Mouse (Mus musculus) left cerebral cortex, adult 11 months (tissue): ENCODE measurements around the gene Tpx2.

ENCODE experiments used
- DNase-seq: peaks from one replicate; pipeline ENCODE4 v3.0.0; 2022; ENCODE audit warnings: low spot score

Tpx2 gene

DNA sequence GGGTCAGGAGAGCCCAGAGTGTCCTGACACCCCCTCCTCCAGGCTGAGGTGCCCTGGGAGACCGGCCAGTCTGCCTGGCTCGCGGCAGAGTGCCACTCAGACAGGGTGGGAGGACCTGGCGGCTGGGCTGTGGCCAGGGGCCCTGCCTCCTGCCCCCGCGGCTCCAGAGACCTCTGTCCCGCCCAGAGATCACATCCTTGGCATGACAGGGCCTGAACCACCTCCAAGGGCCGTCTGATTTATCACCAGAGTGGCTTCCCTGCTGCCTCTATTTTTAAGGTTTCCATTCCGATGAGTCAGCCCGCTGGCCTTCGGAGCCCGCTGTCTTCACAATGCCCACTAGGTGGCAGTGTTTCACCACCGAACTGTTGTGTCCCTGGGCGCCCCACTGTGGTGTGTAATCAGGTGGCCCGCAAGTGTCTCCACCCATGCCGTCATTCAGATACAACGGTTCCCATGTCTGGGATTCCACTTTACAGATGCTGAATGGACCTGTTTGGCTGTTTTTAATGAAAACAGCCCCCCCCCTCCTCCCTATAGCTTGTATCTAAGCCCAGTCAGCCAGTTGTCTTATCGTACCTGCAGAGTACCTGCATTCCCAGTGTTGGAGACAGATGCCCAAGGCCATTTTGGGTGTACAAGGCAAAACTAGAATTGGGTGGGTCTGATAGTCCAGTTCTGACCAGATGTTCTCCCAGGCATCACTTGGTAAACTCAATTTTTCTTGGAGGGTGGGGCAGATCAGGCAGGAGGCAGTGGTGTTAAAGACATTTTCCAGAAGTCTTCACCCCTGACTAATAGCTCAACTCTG, 66.8 kb downstream of the Tpx2 start:
- DNase-seq, result peak; percentile 78

DNA sequence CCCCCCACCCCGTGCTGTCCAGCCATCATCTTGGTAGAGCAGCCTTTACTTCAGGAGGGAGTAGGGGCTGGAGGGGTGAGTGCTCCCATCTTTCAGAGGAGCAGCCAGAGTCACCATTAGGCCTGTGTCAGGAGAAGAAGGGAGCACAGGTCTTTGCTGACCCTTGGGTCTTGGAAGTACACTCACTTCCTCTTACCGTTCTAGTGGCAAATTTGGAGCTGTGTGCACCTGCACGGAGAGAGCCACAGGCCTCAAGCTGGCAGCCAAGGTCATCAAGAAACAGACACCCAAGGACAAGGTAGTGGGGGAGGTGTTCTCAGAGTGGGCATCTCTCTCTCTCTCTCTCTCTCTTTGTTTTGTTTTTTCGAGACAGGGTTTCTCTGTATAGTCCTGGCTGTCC, 67.7 kb downstream of the Tpx2 start:
- no peak for DNase-seq

DNA sequence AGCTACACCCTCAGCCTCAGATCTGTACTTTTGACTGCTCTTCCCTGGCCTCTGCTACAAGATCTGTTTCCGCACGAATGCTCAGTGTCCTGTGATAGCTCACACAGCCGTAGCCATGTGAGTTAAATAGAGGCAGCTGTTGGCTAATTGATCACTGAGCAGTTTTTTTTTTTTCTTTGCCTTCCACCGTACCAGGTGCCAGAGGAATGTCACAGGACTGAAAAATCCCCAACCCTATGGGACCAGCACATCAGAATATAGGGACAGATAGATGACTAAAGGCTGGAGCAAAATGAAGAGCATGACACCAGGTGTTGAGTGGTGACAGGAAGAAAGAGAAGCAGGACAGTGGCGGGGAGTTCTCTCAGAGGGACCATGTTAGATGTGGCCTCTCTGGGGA, 68.3 kb downstream of the Tpx2 start:
- DNase-seq, result no peak

DNA sequence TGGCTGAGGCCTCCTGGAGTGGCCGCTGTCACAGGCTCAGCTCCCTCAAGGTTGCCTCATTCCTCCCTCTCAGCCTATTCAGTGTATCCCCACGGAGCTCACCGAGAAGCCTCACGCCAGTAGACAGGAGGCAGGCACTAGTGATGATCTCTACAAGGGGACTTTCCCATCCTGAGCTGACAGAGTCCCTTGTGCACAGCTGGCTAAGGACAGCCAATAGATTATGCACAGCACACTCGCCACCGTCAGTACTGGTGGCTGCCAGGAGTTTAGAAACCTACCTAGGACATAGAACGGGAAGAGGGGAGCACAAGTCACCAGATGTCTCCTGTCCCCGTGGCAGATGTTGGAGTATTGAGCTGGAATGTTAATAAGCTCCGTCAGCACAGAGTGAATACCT, 69.9 kb downstream of the Tpx2 start:
- no peak for DNase-seq

DNA sequence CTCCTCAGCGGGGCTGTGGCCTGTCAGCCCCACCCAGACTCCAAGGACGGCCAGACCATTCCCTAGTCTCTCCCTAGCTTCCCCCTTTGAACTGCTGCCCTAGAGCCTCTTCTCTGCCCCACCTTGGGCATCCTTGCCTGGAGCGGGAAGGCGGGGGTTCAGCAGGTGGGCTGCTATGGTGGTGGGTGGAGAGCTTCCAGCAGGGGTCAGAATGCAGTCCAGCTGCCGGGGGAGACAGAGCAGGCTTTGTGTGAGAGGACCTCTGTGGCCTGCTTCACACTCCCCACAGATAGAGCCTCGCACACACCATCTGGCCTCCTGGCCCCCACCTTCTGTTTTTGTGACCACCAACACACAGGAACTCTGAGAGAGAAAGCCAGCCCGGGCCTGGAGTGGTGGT, 74.6 kb downstream of the Tpx2 start:
- no peak for DNase-seq

DNA sequence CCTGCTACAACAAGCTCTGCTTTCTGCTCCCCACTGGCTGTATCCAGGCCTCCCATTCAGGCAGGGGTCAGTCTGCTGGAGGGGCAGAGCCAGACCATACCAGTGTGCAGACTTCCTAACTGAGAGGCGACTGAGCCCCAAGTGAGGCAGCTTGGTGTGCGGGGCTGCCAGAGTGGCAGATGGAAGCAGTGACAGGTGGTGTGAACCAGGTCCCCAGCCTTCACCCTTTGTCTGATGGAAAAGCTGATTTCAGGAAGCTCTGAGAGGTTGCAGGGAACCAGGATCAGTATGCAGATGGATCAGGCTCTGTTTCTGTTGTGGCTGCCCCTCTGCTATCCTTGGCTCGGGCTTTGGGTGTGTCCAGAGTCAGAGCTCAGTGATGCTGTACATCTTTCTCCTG, 75.9 kb downstream of the Tpx2 start:
- DNase-seq, result no peak

DNA sequence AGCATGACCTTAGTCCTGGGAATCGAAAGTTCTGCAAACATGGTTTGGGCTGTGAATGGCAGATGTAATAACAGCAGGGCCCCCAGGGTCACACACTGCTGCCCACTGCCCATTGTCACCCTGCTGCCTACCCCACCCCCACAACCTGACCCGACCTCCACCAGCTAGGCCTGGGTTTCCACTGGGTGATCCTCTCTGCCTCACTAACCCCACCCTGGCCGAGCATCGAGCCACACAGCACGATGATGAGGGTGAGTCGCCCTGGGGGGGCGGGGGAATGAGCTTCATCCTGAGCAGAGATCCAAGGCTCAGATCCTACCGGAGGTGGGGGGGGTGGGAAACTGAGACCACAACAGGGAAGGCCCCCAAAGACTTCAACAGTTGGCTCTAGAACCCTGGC, 76.4 kb downstream of the Tpx2 start:
- DNase-seq, result no peak

DNA sequence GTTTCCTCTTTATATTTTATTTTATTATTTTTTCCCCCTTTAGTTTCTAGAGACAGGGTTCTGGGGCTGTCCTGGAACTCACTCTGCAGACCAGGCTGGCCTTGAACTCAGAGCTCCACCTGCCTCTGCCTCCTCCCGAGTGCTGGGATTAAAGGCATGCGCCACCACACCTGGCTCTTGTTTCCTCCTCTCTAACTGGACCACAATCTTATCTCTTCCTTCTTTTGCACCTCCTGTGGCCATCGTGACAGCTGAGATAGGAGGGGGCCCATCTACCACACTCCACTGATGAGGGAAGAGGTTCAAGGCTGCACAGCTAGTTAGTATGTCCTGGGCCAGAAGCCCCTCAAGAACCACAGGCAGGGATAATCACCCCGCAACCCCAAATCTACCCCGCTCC, 76.8 kb downstream of the Tpx2 start:
- no peak for DNase-seq

DNA sequence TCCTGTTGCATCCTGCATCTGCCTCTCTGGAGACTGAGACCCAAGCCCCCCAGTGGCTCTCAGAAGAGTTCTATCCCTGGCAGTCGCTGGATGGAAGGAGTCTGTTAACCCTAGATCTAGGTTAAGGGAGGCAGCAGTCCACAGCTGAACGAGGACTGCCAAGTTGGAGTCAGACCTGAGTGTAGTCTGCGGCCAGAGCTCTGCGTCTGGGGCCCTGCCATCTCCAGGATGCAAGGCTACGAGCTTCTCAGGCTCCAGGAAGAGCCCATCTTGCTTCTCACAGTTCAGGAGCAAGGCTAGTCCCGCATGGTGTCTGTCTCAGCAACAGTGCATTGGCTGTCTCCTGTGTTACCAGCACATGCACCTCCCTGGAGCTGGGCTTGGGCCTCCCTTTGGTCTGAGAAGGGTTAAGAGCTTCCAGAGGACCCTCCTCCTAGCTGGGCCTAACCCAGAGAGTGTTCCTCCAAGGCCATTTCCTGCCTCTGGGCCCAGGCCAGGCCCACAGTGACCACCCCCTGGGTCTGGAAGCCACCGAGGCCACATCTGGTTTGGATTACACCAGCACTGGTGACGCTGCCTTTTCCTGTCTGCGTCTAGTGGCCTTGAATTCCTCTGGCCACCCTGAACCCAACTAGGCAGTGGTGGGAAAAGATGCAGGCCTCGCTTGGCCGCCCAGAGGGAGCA, 77.6 kb downstream of the Tpx2 start:
- no peak for DNase-seq

DNA sequence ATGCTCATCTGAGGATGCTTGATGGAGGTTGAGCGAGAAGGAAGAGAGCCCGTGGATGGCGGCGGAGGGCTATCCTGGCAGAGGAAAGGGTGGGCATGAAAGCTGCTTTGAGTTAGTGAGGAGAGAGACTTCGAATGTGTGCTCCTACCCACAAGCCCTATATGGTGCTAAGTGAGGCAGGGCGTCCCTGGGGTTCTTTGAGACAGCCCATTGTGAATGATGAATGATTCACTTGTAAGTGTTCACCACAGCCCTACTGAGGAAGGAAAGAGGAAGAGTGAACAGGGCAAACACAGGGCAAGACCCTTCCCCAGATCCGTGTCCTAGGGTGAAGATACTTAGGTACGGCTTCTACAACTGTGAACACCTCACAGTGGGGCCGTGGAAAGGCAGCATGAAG, 79.1 kb downstream of the Tpx2 start:
- DNase-seq, result no peak

DNA sequence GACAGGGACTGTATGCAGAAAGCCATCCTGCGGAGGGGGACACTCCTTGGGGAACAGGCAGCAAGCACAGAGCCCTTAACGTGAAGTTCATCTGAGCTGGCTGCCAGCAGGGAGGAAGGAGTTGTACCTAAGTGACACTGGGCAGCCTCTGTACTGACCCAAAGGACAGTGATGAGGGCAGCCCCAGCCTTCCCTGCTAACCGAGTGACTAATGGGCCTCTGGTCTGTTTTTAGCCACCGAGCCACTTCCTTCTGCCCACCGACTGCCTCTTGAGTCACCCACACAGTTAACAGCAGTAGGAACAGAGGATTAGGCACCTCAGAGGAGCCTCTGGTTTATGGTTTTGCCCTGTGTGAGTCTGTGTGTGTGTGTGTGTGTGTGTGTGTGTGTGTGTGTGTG, 79.6 kb downstream of the Tpx2 start:
- DNase-seq, result no peak

DNA sequence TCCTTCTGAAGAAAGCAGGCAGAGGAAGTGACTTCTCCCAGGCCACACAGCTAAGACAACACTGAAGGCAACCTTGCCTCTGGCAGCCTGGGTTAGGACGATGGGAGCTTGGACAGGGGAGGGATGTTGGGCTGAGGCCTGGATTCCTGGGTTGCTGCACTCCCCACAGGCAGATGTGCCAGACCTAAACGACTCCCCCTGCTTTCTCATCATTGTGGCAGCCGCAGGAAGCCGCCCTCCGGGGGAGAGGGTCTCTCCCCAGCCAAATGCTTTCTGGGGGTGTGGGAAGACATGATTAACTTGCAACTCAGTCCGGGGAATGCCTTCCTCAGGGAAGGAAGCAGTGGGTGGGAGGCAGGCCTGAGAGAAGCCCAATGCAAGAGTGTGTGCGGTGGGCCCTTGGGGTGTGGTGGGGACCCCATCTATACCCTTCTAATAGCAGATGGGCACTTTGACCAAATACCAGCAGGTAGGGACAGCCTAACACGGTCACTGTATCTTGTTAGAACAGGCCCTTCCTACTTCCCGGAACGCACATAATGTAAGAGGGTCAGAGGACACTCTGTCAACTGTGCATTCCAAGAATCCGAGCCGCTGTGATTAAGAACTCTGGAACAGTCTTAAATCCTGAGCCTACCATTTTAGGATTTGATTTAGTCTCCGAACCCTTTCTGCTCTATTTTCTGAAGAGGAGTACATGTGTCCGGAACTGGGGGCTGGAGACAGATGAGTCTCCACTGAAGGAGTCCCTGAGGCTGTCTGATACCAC, 80.6 kb downstream of the Tpx2 start:
- DNase-seq, result no peak

DNA sequence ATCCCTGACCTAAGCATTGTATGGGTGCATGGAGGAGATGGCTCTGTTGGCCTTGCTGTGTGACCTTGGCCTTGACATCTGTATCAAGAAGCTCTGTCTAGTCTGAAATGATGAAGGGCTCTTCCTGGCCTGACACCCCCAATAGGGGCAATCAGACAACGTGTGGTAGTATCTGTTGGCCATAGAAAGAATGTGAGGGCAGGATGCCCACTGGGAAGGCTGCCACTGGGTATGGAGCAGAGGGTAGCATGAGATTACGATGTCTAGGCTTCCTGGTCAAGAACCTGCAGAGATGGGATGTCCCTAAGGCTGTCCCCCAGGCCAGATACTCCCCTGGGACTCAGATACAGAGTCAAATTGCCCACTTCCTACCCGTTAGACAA, 81.2 kb downstream of the Tpx2 start:
- no peak for DNase-seq

DNA sequence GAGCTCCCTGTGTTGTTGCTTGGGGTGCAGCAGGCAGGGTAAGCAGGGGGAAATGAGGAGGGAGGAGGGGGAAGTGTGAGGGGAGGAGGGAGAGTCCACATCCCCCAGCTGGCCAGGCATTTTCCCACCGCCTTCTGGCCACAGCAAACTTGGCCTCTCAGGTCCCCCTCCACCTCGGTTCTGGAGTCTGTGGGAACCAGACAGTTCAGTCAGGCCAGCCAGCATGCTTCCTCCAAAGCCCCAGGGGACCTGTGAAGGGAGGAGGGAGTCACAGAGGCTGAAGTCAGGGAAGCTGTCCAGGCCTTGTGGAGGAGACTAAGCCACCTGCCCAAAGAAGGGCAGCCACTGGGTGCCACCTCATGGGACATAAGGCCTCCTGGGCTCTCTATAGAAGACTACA, 82.5 kb downstream of the Tpx2 start:
- no peak for DNase-seq

DNA sequence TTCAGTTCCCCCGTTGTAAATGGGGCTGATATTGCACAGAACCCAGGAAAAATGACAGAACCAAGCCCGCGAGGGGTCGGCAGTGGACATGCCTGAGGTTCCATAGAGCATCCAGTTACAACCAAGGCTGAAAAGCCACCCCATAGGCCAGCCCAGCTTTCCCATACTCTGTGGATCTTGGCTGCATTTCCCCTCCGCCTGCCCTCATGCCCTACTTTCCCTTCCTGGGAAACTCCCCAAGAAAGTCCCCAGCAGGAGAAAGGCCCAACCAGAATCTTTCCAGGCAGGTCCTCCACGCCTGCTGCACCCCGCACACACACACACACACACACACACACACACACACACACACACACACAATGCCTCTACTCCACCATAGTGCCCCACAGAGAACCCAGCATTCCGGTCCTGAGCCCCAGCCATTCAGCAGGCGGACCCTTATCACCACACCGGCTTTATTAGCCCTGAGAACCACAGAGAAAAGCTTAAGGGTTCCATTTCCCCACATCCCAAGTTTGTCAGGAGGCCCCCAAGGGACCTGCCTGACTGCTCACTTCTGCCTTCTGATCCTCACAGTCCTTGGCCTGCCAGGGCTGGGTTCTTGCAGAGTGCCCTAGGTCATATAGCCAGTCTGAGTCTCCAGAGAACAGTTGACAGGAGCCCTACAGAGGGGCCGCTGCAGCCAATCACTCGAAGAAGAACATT, 83.8 kb downstream of the Tpx2 start:
- no peak for DNase-seq

DNA sequence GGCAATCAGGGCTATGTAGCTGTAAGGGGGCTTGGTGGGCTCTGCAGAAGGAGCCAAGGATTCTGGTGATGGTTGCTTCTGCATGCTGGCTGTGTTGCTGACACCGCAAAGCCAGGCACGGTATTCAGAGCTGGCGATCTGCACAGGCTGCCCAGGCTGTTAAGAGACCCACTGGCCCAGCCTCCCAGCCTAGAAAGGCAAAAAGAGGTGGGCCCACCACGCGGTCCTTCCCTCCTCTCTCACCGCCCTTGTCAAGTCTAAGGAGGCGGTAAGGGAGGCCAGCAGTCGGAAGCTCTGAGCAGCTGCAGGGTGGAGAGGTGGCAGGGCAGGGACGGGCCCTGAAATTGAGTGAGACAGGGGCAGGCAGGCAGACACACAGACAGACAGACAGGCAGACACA, 85.3 kb downstream of the Tpx2 start, which contains the start of gene Foxs1:
Gene Foxs1 (minus strand): TSS at position 161 of the 400 bp plus-strand sequence.
- no peak for DNase-seq

DNA sequence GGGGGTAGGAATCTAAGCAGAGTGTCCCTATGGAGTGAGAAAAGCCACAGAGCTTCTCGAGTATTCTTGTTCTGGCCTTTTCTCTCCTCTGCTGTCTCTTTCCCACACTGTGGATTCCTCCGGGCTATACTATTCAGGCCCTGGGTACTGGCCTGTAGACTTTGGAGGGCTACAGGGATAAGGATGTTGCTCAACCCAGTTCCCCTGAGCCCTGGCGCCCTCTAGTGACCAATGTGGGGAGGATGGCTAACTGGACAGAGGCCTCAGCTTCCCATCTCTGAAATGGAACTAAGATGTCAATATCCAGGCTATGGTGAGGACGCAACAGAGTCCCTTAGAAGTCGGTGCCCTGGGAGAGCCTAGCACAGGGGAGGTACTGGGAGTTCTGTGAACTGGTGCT, 85.8 kb downstream of the Tpx2 start:
- no peak for DNase-seq

DNA sequence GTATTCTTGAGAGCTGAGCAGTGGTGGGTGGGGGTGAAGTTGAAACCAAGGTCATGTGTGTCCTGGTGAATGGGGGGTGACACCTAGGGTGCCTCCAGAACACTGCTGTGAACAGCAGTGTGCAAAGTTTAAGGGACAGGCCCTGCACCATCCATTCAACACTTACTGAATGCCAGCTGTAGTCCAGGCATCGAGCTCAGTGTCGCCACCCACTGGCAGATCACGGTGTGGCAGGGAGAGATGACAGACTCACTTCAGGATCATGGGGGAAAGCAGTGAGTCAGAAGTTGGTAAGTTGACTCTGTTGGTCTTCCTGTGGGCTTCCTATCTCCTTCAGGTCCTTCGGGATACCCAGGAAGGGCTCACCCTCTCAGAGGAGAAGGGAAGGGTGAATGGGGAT, 92.1 kb downstream of the Tpx2 start:
- no peak for DNase-seq

DNA sequence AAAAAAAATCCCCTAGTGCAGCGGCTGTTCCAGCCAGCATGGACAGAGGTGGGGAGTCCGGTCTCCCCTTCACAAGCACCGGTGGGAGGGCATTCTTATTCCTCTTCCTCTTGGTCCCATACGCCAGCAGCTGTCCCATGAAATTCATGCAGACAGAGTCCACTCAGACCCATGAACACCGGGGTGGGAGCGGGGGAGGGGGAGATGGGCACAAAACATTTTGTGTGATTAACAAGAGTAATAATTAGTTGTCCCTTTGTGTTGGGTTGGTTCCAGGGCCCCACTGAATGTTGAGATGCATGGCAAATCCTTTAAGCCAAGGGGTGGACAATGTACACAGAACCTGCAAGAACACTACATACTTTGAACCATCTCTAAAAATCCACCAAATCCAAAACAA, 93.3 kb downstream of the Tpx2 start:
- no peak for DNase-seq

DNA sequence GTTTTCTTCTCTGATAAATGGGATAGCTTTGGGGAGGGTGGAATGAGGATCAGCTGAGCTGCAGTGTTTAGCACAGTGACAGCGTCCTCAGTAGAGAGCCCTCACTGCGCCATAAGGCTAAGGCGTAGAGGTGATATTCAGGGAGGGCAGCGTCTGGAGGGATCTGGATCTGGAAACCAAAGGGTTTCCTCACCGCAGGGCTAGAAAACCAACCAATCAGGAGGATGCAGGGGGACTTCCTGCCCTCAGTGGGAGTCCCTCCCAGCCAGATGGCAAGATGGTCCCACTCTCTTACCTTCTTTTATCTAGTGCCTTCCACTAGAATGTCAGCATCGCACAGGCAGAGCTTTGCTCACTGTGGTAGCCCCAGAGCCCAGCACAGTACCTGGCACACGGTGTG, 94.0 kb downstream of the Tpx2 start:
- DNase-seq, result no peak

DNA sequence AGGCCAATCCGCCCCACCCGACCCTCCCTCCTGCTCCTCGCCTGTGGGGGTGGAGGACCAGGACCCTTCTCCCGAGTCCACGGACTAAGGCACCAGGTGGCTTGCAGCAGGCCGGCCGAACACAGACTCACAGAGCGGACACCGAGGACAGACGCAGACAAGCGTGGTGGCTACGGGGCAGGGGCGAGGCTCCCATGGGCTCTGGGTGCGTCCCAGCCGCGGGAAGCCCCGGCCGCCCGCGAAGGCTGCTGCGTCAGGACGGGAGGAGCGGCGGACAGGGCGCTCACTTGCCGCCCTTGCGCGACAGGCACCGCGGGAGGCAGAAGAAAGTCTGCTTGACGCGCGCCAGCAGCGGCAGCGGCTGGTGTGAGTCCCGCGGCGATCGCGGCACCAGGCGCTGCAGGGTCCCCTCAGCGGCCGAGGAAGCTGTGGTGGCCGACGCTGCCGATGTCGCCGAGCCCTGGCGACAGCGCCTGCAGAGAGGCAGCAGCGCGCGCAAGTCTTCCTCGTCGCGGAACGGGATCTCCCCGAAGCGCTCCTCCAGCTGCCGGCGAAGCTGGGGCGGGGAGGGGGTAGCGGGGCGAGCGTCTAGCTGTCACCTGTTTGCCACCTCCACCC, 95.2 kb downstream of the Tpx2 start:
- no peak for DNase-seq

DNA sequence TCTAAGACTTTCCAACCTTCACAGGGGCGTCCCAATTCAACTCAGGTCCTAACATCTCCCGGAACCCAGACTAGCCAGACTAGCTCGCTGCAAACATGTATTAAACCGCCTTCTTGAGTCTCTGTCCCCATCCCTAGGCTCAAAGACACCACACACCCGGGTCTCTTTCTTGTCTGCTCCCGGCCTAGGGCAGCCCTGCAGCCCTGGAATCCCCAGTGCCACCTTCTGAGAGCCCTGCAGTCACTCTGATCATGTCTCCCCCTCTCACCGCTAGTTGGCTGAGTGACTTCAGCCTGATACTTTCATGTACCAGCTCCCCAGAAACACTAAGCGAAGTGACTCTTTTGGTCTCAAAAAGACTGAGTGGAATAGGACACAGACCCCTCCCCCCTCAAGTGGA, 95.8 kb downstream of the Tpx2 start:
- DNase-seq, result no peak
